Mouse (Mus musculus): ENCODE measurements around the gene Atf7ip2. TPM values are rescaled to one million over a fixed set of nuclear protein-coding genes. Genes with fewer than 3 reads are reported as not detected.

The Atf7ip2 gene
- polyA plus RNA-seq, 1 experiment from 2014 or later, result 0.42 TPM

Small RNAs within 50 kb of the gene (microRNA-seq; reads per million reads assigned to microRNA genes)
- gene Gm22932, result not detected

Other genes starting within 250 kb of the Atf7ip2 start
- 8.2 and 11.0 TPM in 2 replicates for gene Grin2a, start 197.2 kb upstream of the Atf7ip2 start, polyA plus RNA-seq (2014; fragmentation: Nextera tagmentation; extraction: Ambion mirVana)
- gene Rpl39l, start 22.5 kb upstream of the Atf7ip2 start, polyA plus RNA-seq (2014; fragmentation: Nextera tagmentation; extraction: Ambion mirVana), result not detected in 2 replicates
- gene Emp2, start 121.3 kb downstream of the Atf7ip2 start, polyA plus RNA-seq (2014; fragmentation: Nextera tagmentation; extraction: Ambion mirVana), result 14.4 and 17.7 TPM in 2 replicates
- 12.8 and 20.9 TPM in 2 replicates for gene Tekt5, start 202.8 kb downstream of the Atf7ip2 start, polyA plus RNA-seq (2014; fragmentation: Nextera tagmentation; extraction: Ambion mirVana)
- gene Nubp1, start 219.2 kb downstream of the Atf7ip2 start, polyA plus RNA-seq (2014; fragmentation: Nextera tagmentation; extraction: Ambion mirVana), result 49.7 and 55.9 TPM in 2 replicates